Mouse (Mus musculus): ENCODE measurements around the gene Gnptg.

The Gnptg gene

GRCm38 (mm10) chr17:25188150-25189031, 51.5 kb downstream of the Gnptg start, which contains the start of gene Unkl:
Gene Unkl, plus strand, starts transcription at chr17:25188397.
- DNase-seq (ENCODE audit: low spot score in 2 of 2): peak; percentile 37 to 69

GRCm38 (mm10) chr17:25187784-25188149, 52.2 kb downstream of the Gnptg start:
- no peak for DNase-seq (ENCODE audit: low spot score in 2 of 2)

GRCm38 (mm10) chr17:25184961-25185360, 55.0 kb downstream of the Gnptg start:
- no peak for DNase-seq (ENCODE audit: low spot score in 2 of 2)

GRCm38 (mm10) chr17:25184129-25184691, 55.7 kb downstream of the Gnptg start, which contains the start of gene BC003965:
Gene BC003965, plus strand, starts transcription at chr17:25184554.
- peak; percentile 94 to 95 for DNase-seq (ENCODE audit: low spot score in 2 of 2)

Data from urinary bladder, adult 18-20 months (tissue).